Mouse (Mus musculus) forebrain, postnatal 0 days (tissue): Measurements from ENCODE around the gene Rps6ka5. TPM values are rescaled to one million over a fixed set of nuclear protein-coding genes. Genes with fewer than 3 reads are reported as not detected.

Source experiments
- ATAC-seq: fragments of 200-750 bp; cut with Nextera tagmentation; 2 replicates; pipeline ENCODE4 v1.8.0; 2017; ENCODE audit warnings: mild to moderate bottlenecking, moderate library complexity
- DNase-seq: peaks from one replicate; pipeline ENCODE4 v3.0.0-alpha.2; 2015
- H3K27ac ChIP-seq: fragments of 300-500 bp; sonication (generic); 2 replicates; pipeline ENCODE4 v1.5.1; 2014; ENCODE audit warnings: low read depth, mild to moderate bottlenecking, antibody characterized with exemption, low read length, moderate library complexity, mixed read lengths
- H3K27me3 ChIP-seq: fragments of 300-500 bp; sonication (generic); 2 replicates; pipeline ENCODE4 v1.6.1; 2014; ENCODE audit warnings: mild to moderate bottlenecking, low read length, mixed read lengths; ENCODE audit not compliant: insufficient read depth
- H3K36me3 ChIP-seq: fragments of 300-500 bp; sonication (generic); 2 replicates; pipeline ENCODE4 v1.6.1; 2014; ENCODE audit warnings: mild to moderate bottlenecking, moderate library complexity; ENCODE audit not compliant: insufficient read depth
- H3K4me1 ChIP-seq: fragments of 300-500 bp; sonication (generic); 2 replicates; pipeline ENCODE4 v1.6.1; 2014; ENCODE audit warnings: antibody characterized with exemption; ENCODE audit not compliant: insufficient read depth
- H3K4me2 ChIP-seq: fragments of 300-500 bp; sonication (generic); 2 replicates; pipeline ENCODE4 v1.6.1; 2014; ENCODE audit warnings: low read depth, mild to moderate bottlenecking, moderate library complexity
- H3K4me3 ChIP-seq: fragments of 300-500 bp; sonication (generic); 2 replicates; pipeline ENCODE4 v1.5.1; 2014; ENCODE audit warnings: low read depth, low read length, mixed read lengths
- H3K9ac ChIP-seq: fragments of 300-500 bp; sonication (generic); 2 replicates; pipeline ENCODE4 v1.6.1; 2014; ENCODE audit warnings: mild to moderate bottlenecking
- H3K9me3 ChIP-seq: fragments of 300-500 bp; sonication (generic); 2 replicates; pipeline ENCODE4 v1.6.1; 2016; ENCODE audit warnings: low read length
- CTCF ChIP-seq: sonication (generic); IDR thresholded peaks from 2 replicates; pipeline ENCODE4 v1.5.1; 2016; ENCODE audit warnings: antibody characterized with exemption, control low read depth, low read depth
- WGBS: fragments of 180-500 bp; shearing (Covaris S2); extraction: QIAGEN DNeasy Blood & Tissue Kit; methylation state at CpG from one replicate; pipeline ENCODE4 v1.1.7; 2014; 5-methylcytosine and 5-hydroxymethylcytosine counted together
- polyA plus RNA-seq: library from polyadenylated mRNA; unstranded; fragments of >200 nt; fragmentation: Nextera tagmentation; extraction: Ambion mirVana; gene quantifications from 2 replicates; pipeline ENCODE4 v1.2.1, GENCODE M21; 2015
- total RNA-seq: library from RNA; depleted of rRNA; stranded (reverse); fragments of >200 nt; gene quantifications from 2 replicates; pipeline ENCODE4 v1.2.3, GENCODE M21; 2014

Rps6ka5 gene
- total and polyA plus RNA-seq, 2 experiments from 2014 or later = 8.7 to 29.5 TPM

- no peak for ATAC-seq
- peaks cover 3% of the 10 kb centered on the region; the same call in 1 of the 2 replicates for H3K36me3 ChIP-seq
- H3K4me2 ChIP-seq = no peak overlapping the region
- no peaks in the 10 kb centered on the region for H3K9me3 ChIP-seq
- WGBS = 100% methylated on average over 1 of the region's 1 CpGs
- no peak overlapping the region for H3K9ac ChIP-seq
- DNase-seq = peak; percentile 13
- no peak for TF ChIP-seq CTCF
- no peak overlapping the region for H3K4me3 ChIP-seq
- H3K4me1 ChIP-seq = peaks cover 13% of the 10 kb centered on the region
- H3K27ac ChIP-seq = no peak overlapping the region
- H3K27me3 ChIP-seq = no peaks in the 10 kb centered on the region
Measured at GRCm38 (mm10) chr12:100516161-100516838, 210.5 kb downstream of the Rps6ka5 start.

GRCm38 (mm10) chr12:100515493-100515892 is 211.3 kb downstream of the Rps6ka5 start:
- no peak overlapping the region for H3K4me2 ChIP-seq
- H3K36me3 ChIP-seq = peaks cover 3% of the 10 kb centered on the region; the same call in 1 of the 2 replicates
- H3K4me1 ChIP-seq = peaks cover 13% of the 10 kb centered on the region
- H3K27me3 ChIP-seq = no peaks in the 10 kb centered on the region
- TF ChIP-seq CTCF = no peak
- no peak overlapping the region for H3K4me3 ChIP-seq
- H3K9ac ChIP-seq = no peak overlapping the region
- H3K9me3 ChIP-seq = no peaks in the 10 kb centered on the region
- ATAC-seq (no peak), DNase-seq (no peak)
- WGBS = 93% methylated on average over 4 of the region's 4 CpGs
- H3K27ac ChIP-seq = no peak overlapping the region

DNA sequence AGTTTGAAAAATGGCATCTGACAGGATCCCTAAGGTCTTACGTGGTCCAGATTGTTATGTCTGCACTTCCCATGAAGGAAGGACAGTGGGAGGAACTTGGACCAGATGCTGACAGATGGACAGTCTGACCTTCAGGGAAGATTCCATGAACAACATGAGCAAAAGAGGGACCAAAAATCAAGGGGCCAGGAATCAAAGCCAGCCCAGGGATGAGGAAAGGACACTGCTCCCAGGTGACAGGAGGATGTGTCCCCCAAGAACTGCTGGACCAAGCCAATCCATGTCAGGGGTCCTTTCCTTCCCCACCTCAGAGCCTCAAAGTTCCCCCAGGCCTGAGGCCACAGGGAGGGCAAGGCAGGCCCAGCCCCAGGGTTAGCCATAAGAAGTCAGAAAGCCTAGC is 212.2 kb downstream of the Rps6ka5 start:
- Histone ChIP-seq H3K4me3 (no peak overlapping the region), H3K4me1 (peaks cover 8% of the 10 kb centered on the region), H3K27ac (no peak overlapping the region), H3K27me3 (no peaks in the 10 kb centered on the region), H3K4me2 (no peak overlapping the region), H3K9me3 (no peaks in the 10 kb centered on the region), H3K36me3 (peaks cover 3% of the 10 kb centered on the region; the same call in 1 of the 2 replicates), H3K9ac (no peak overlapping the region)
- TF ChIP-seq CTCF = no peak
- 72% methylated on average over 1 of the region's 1 CpGs for WGBS
- DNase-seq (no peak), ATAC-seq (no peak)

- Histone ChIP-seq H3K9ac (no peak overlapping the region), H3K9me3 (no peaks in the 10 kb centered on the region), H3K36me3 (peaks cover 3% of the 10 kb centered on the region; the same call in 1 of the 2 replicates), H3K27me3 (no peaks in the 10 kb centered on the region), H3K4me3 (no peak overlapping the region), H3K4me2 (no peak overlapping the region), H3K4me1 (no peaks in the 10 kb centered on the region), H3K27ac (no peak overlapping the region)
- ATAC-seq (no peak), DNase-seq (no peak)
- no peak for TF ChIP-seq CTCF
- 90% methylated on average over 5 of the region's 5 CpGs for WGBS
Measured at GRCm38 (mm10) chr12:100513131-100513530, 213.7 kb downstream of the Rps6ka5 start.

- no peak overlapping the region for H3K9ac ChIP-seq
- no peak overlapping the region for H3K27ac ChIP-seq
- no peaks in the 10 kb centered on the region for H3K27me3 ChIP-seq
- WGBS = 87% methylated on average over 9 of the region's 9 CpGs
- no peak overlapping the region for H3K4me3 ChIP-seq
- no peak for ATAC-seq
- no peak for DNase-seq
- no peaks in the 10 kb centered on the region for H3K4me1 ChIP-seq
- no peak for TF ChIP-seq CTCF
- H3K36me3 ChIP-seq = peaks cover 3% of the 10 kb centered on the region; the same call in 1 of the 2 replicates
- no peak overlapping the region for H3K4me2 ChIP-seq
- H3K9me3 ChIP-seq = no peaks in the 10 kb centered on the region
Measured at GRCm38 (mm10) chr12:100512641-100513040, 214.1 kb downstream of the Rps6ka5 start.

GRCm38 (mm10) chr12:100509615-100510282 is 217.0 kb downstream of the Rps6ka5 start:
- Histone ChIP-seq H3K9me3 (no peaks in the 10 kb centered on the region), H3K4me2 (no peak overlapping the region), H3K36me3 (no peaks in the 10 kb centered on the region; the same call in 1 of the 2 replicates), H3K4me3 (no peak overlapping the region), H3K9ac (no peak overlapping the region), H3K27ac (no peak overlapping the region), H3K4me1 (no peaks in the 10 kb centered on the region), H3K27me3 (no peaks in the 10 kb centered on the region)
- ATAC-seq (no peak), DNase-seq (no peak)
- WGBS = 89% methylated on average over 9 of the region's 9 CpGs
- no peak for TF ChIP-seq CTCF

GRCm38 (mm10) chr12:100508668-100509067 is 218.1 kb downstream of the Rps6ka5 start:
- WGBS = 90% methylated on average over 5 of the region's 5 CpGs
- Histone ChIP-seq H3K4me2 (no peak overlapping the region), H3K27ac (no peak overlapping the region), H3K4me3 (no peak overlapping the region), H3K9me3 (no peaks in the 10 kb centered on the region), H3K36me3 (no peaks in the 10 kb centered on the region; the same call in 1 of the 2 replicates), H3K4me1 (no peaks in the 10 kb centered on the region), H3K27me3 (no peaks in the 10 kb centered on the region), H3K9ac (no peak overlapping the region)
- DNase-seq (no peak), ATAC-seq (no peak)
- no peak for TF ChIP-seq CTCF
